Mouse (Mus musculus) left cerebral cortex, adult 8-10 months (tissue): Measurements from ENCODE around the gene Rpl10a. TPM values are rescaled to one million over a fixed set of nuclear protein-coding genes. Genes with fewer than 3 reads are reported as not detected.

Source experiments
- DNase-seq, 2 experiments: peaks; one replicate each; pipeline ENCODE4 v3.0.0; 2022; ENCODE audit warnings: low spot score in 2 of 2
- total RNA-seq, 4 experiments: library from RNA; stranded (reverse); gene quantifications; 2 replicates each; pipeline ENCODE4 v1.2.4; 2022

The Rpl10a gene
- total RNA-seq, 4 experiments from 2014 or later, result 323 to 368 (median 355) TPM

DNA sequence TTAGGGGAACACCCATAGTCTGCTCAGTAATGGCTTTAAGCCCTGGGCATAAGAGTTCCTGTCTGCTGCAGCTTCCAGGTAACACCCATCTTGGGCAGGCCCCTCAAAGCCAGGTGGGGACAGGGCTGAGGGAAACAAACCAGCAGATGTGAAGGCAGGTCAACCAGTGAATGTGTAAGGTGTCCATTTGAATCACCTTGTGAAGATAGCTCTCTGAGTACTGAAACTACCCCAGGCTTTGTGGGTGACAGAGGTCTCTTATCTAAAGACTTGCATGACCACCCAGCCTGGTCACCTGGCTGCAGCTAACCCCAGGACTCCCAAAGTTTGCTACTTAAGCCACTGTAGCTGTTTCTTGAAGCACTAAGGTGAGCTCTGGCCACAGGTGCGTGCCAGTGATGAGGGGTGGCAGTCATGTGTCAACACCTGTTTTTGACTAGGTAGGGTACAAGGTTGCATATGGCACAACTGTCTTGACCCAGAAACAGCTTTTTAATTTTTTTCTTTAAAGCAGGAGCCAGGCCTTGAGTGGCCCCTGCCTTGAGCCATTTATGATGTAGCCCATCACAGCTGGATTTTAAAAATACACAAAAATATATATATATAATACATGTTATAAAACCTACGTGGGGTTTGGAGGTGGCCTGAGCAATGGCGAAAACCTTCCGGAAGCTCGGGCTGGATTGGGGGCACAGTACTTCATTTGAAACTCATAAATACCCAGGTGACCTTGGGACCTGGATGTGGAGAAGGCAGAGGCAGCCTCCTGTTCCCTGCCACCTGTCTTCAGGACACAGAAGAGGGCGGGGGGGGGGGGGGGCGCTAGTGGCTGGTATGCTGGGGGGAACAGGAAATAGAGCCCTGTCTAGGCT, 3.2 kb downstream of the Rpl10a start:
- DNase-seq, result no peak

DNA sequence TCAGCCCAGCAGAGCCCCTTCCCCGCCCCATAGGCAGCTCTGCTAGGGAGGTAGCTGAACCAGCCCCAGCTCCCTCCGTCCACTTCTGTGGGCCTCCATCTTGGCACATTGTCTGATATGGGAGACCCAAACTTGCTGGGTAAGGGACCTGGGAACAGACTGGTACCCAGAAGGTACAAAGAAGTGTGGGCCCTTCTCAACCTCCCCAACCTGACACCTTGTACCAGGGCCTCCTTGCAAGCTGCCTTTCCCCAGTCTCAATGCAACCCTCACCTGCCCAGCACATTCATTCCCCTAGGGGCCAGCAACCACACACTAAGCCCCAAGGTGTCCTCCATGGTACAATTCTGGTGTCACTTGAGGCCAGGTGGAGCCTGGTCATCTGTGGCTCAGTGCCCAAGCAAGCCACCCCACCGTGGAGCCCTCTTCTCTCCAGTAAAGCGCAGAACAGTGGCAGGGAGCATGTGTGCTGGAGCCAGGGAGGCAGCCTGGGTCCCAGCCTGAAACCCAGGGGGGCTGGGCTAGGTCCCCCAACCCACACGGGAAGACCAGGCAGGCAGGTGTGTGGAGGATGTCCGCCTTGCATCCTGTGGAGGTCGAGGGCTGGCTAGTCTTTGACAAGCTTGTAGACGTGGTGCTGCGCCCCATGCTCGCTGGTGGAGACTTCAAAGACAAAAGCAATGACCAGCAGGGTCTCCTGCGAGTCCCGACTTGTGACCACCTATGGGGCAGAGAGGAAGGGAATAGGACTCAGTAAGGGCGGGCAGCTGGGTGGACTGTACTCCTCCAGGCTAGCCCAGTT, 4.0 kb downstream of the Rpl10a start:
- no peak for DNase-seq

DNA sequence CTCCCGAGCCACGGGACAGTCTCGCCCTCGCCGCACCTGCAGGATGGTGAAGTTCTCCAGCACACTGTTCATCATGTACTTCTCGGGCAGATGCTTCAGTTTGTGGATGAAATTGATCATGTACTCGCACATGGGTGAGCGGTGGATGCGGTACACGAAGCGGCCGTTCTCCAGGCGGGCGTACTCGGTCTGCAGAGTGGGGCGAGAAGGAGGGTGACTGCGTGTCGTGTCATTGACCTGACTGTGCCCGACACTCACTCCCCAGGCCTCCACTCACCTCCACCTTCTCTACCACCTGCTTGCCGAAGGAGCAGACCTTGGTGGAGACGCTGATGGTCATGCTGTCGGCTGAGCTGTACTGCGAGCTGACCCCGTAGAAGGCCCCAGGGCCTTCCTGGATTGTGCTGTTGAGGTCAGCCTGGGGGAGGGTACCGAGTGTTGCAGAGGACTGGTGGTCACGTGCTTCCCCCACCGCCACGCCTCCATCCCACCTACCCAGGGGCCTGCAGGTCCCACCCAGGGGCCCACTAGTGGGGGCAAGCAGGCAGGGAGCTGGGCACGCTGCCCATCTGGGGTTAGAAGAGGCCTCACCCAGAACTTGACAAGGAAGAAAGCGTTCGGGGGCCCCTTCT, 4.8 kb downstream of the Rpl10a start:
- no peak for DNase-seq

DNA sequence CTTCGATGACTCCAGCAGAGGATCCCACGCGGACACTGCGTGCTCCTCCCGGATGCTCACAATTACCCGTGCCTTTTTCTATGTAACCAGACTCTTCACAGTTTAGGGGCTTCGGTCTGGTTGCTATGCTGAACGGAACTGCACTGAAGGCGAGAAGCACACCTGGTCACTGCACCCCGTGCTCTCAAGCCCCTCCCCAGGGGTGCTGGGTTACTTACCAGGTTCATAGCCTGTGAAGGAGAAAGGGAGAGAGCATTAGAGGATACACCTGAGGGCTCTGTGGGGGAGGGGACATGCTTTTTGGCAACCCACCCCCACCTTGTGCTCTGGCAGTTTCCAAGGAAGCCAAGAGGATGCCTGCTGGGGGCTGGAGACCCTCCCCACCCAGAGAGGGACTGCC, 7.0 kb downstream of the Rpl10a start:
- no peak for DNase-seq

DNA sequence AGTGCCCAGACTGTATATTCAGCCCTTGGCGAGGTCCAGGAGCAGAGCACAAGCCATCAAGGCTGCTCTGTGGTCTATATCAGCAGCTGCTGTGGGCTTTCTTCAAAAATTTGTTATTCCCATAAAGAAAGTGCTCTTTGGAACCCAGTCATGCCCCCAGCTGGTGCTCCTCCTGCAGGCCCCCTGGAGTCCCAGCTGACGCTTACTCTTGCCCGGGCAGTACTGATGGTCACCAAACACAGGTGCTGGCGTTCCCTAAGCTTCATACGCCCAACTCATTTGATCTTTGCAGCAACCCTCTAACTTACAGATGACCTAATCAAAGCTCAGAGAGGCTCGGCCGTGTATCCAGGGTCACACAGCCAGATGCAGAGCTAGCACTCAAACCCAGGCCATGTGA, 9.3 kb downstream of the Rpl10a start:
- DNase-seq, result no peak

DNA sequence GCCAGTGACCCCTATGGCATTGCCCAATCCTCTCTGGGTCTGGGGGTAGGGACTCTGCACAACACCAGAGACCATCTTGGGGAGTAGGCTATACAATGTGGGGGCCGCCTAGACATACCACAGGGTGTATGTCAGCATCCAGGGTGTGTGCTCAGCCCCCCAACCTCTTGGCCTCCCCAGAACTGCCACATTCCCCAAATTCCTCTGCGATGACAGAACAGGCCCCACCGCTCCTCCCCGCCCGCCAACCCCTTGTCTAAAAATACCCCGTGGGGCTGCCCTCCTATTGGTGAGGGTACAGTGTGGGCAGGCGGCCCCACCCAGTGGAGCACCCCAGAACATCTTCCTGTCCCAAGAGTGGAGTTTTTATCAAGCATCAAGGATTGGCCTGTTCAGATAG, 12.3 kb downstream of the Rpl10a start:
- no peak for DNase-seq

DNA sequence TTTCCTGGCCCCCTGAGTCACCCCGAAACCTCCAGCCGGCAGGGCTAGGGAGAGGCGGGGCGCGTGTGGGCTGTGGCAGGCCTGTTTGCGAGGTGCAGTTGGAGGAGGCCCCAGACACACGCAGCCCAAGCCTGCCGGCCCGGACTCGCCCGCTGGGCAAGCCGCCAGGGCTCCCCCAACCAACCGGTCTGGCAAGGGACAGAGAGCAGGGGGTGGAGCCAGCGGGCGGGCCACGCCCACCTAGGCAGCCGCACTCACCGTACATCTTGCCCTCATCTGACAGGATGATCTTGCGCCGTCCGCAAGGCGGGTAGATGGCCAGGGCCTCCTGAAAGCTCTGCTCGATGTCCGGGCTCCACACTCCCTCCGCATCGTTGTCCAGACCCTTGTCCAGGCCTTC, 12.8 kb downstream of the Rpl10a start:
- peak in 1 of 2 experiments; percentile 58 for DNase-seq

DNA sequence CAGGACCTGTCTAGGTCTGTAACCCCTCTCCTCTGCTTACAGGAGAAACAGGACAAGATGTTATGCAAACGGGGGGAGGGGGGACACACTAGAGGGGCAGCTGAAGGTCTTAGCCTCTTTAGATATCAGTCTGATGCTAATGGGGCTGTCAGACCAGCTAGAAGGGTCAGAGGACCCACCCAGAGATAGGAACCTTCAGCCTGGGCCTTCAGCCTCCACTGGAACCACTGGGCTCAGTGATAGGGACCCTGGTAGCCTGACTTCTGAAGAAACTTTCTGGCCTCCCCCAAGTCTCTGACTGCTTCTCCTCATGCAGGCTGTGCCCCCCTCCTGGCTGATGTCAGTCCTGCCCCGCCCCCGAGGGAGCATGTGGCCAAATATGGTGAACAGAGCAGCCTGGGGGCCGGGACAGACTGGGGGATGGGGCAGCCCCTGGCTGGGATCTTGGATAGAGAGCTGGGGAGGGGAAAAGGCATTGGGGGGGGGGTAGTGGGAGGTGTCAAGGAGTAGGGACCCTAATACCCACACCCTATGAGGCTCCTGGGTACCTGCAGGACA, 15.9 kb downstream of the Rpl10a start:
- DNase-seq, result no peak

DNA sequence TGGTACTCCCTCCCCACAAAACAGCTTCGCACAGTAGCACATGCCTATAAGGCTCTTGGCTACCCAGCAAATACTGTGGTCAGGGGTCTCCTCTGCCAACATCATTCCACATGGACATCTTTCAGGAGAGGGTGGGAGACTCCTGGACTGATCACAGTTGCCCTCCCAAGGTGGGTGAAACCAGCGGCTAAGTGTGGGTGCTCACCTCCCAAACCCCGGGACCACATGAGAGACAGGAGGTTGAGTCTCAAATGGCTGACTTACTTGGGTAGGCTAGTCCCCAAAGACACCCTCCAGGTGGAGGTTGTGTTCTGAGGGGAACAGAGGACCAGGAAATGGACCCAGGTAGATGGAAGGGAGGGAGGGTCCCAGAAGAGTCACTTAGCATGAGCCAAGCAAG, 16.4 kb downstream of the Rpl10a start:
- no peak for DNase-seq

DNA sequence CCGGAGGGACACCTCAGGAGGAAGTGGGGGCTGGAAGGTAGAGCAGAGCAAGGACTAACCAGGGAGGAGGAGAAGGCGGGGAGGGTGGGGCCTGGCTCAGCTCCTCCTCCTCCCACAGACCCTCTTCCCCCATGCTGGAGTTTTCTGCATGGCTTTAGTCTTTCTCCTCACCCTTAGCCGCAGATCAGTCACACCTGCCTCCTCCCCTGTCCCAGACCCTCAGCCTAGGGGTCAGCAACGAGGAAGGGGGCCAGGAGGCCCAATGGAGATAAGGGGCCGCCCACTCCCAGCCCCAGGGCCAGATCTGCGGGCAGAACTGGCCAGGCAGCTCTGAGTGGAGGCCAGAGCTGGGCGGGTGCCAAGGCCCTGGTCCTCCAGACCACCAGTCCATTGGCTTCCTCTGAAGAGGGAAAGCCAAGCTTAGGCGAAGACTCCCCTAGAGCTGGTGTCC, 17.0 kb downstream of the Rpl10a start:
- no peak for DNase-seq

DNA sequence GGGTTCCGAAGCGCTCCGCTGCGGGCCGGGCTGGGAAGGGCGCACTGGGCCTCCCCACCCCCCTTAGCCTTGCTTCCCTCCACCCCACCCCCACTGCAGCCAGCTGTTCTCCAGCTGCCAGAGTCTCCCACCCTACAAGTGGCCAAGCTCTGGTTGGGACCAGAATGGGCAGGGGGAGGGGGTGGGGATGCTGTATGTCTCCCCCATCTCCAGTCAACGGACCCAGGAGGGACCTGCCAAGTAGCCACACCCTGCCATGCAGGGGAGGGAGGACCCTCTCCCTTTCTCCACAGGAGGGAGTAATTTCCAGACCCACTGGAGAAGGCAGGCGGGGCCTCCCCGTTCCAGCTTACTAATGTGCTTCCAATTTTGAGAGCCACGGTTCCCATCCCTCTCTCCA, 17.6 kb downstream of the Rpl10a start:
- DNase-seq, result no peak

DNA sequence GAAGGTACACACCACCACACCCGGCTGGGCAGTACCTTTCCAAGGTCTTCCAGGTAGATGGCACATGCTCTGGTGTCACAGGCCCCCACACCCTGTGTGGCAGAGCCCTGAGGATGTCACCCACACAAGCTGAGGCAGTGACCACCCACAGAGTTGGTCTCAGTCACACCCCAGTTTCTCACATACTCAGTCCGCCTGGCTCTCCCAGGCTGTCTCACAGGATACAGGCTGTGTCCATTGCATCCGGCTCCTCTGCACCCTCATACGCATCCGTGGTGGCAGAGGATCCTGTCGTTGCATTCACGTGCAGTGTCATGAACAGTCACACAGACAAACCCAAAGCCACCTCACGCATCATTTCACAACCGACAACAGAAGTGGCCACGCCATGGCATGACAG, 19.1 kb downstream of the Rpl10a start:
- no peak for DNase-seq

DNA sequence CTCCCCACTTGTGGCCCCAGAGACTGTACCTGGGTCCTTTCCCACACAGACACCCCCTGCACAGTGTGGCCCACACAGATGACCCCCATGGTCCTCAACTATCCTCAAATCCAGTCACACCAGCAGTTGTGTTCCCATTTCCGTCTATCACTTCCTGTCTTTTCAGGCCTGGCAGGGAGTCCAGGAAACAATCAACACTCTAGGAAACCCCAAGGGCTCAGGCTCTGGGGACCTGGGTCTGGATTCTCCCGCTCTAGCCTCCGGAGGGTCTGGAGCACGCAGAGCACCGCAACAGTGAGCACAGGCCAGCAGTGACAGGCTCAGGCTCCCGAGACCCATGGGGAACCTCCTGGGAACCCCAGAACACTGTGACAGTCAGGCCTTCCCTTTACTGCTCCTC, 19.9 kb downstream of the Rpl10a start:
- no peak for DNase-seq

DNA sequence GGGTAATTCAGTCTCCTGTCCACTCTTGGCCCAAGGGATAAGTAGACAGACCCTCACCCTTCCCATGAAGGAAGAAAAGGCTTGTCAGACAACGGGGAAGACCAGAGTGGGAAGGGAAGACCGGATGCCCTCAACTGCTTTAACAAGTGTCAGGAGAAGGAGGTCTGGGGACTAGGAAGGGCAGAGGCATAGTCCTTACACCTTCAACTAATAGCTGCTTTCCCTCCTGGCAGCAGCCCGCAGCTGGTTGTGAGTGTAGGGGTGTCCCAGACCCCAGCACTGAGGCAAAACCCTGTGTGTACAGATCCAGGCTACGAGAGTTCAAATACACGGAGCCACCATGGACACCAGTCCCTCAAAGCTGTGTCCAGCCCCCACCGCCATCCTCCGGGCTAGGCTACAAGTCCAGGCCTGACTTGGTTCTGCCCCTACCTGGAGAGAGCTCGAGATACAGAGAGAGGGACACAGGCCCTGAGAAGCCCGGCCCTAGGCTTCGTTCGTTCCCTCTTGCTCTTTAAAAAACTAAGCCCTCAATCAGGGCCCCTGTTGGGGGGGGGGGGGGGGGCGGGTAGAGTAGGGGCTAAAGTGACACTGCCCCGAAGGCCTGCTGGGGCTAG, 21.1 kb downstream of the Rpl10a start:
- no peak for DNase-seq

DNA sequence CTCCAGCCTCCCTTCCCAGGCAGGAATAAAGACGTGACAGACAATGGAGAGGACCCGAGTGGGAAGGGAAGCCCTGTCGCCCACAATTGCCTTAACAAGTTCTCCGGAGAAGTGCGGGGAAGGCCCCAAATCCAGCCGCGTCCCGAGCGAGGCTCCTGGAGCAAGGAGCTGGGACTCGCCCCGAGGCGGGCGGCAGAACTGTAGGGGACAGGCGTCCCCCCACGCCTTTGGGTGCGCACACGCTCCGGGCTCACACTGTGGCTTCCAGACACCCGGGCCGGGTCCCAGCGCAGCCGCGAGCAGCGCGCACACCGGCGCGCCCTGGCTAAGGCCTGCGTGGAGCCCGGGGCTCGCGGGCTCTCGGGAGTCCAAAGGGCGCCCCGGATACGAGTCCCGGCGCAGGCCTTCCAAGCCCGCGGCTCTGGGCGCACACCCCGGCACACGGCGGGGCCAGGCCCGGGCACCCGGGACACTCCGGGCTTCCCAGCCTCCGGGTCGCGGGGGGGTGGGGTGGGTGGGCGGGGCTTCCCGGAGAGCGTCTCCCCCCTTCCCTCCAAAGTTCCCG, 21.7 kb downstream of the Rpl10a start:
- DNase-seq, result no peak

DNA sequence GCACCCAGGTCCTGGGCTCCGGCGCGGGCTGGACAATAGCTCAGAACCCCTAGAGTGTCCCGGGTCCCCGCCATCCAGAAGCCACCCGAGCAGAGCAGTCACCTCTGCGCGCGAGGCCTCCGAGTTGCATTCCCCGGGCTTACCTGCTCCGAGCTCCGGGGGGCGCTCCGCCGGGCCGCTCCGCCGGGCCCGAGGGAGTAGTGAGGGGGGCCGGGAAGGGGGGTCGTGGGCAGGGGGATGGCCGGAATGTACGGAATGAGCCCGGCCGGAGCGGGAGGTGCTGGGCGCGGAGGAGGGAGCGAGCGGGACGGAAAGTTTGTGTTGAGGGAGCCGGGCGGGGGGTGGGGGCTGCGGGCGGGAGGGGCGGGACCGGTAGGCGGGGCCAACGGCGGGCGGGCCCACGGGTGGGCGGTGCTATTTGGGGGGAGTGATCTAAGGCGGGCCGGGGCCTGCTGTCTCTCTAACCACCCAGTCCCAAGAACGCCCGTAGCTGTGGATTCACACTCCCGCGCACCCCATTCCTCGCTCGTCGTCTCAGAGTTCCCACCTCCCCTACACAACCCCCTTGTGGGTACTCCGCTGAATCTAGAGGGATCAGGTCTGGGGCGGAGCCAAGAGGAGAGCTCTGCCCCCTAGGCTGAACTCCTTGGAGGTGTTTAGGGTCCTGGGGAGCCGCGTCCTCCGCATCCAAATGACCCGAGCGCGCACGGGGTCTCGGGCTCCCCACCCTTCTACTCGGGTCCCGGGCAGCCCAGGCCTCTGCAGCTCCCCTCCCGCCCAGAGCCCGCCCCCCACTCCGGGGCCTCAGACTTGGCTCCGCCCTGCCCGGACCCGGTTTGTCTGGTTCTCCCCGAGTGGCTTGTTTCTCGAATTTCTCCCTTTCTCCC, 22.4 kb downstream of the Rpl10a start, which contains the start of gene Tead3:
Gene Tead3 (minus strand): TSS at position 352 of the 887 bp plus-strand sequence.
- no peak for DNase-seq

DNA sequence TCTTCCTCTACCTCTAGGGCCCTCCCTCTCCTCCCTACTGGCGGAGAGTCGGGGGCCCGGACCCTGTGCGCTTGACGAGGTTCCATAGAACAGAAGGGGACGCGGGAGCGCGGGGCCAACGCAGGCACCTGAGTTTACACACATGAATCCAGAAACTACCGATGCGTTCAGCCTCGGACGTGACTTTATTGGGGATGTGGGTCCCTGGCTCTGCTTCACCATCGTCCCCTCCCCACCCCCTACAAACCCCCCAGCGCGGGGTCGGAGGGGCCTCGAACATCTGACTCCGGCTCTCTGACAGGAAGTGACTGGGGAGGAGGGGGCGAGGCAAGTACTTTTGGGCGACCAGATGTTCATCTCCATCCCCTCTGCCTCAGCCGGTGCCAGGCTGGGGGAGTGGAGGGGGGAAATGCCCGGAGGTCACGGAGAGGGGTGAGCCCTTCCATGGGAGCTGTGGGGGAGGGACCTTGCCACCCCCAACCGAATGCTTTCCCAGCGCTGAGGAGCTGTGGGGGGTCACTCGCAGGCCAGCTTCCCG, 23.2 kb downstream of the Rpl10a start:
- DNase-seq, result no peak

DNA sequence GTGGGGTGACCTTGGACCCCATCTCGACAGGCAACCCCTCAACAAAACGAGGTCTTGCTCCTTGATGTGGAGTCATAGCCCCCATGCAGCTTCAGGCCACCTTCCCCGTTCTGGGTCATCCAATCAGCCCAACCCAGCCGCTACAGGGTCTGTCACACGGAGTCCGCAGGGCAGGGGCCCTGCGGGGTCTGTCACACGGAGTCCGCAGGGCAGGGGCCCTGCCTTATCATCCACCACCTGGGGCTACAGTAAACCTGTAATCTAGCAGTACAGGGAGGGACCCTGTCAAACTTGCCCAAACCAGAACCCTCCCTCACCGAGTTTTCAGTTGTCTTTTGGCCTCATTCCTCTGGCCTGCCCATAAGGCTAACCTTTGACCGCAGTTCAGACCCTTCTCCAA, 23.7 kb downstream of the Rpl10a start:
- no peak for DNase-seq

DNA sequence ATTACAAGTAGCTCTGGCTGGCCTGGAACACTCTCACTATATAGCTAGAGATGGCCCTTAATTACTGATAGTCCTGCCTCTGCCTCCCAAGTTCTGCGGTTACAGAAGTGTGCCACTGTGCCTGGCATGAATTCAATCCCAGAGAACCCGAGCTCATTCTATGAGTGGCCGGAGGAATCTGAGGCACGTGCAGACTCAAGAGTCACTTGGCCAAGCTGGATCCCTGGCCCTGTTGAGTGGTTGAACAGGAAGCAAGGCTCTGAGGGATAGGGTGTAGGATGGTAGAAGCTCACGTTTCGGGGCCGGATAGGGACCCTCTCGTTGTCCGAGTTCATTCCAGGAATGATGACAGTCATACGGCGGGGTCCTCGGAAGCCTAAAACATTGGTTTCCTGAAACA, 27.6 kb downstream of the Rpl10a start:
- DNase-seq, result no peak
